Mouse (Mus musculus) forebrain, embryonic 14.5 days (tissue): ENCODE measurements around the gene Thsd4. TPM values are rescaled to one million over a fixed set of nuclear protein-coding genes. Genes with fewer than 3 reads are reported as not detected.

ENCODE experiments used
- ATAC-seq: fragments of 200-750 bp; cut with Nextera tagmentation; 2 replicates; pipeline ENCODE4 v1.8.0; 2017; ENCODE audit warnings: mild to moderate bottlenecking, moderate library complexity
- DNase-seq: peaks from one replicate; pipeline ENCODE4 v3.0.0-alpha.2; 2015; ENCODE audit warnings: low spot score
- H3K27ac ChIP-seq: fragments of 300-500 bp; sonication (generic); 2 replicates; pipeline ENCODE4 v1.5.1; 2014; ENCODE audit warnings: low read depth, mild to moderate bottlenecking, control low read depth, low read length, moderate library complexity
- H3K27me3 ChIP-seq: fragments of 300-500 bp; sonication (generic); replicated peaks from 2 replicates; pipeline ENCODE4 v1.6.1; 2014; ENCODE audit warnings: low read length, control low read depth, mixed read lengths; ENCODE audit not compliant: control insufficient read depth, insufficient read depth
- H3K36me3 ChIP-seq: fragments of 300-500 bp; sonication (generic); 2 replicates; pipeline ENCODE4 v1.6.1; 2014; ENCODE audit warnings: low read length, control low read depth; ENCODE audit not compliant: control insufficient read depth, insufficient read depth
- H3K4me1 ChIP-seq: fragments of 300-500 bp; sonication (generic); 2 replicates; pipeline ENCODE4 v1.6.1; 2014; ENCODE audit warnings: antibody characterized with exemption, low read length, control low read depth; ENCODE audit not compliant: control insufficient read depth, insufficient read depth
- H3K4me2 ChIP-seq: fragments of 300-500 bp; sonication (generic); 2 replicates; pipeline ENCODE4 v1.6.1; 2014; ENCODE audit warnings: mild to moderate bottlenecking, control low read depth, low read length
- H3K4me3 ChIP-seq: fragments of 300-500 bp; sonication (generic); 2 replicates; pipeline ENCODE4 v1.5.1; 2014; ENCODE audit warnings: low read depth, low read length, control low read depth
- H3K9ac ChIP-seq: fragments of 300-500 bp; sonication (generic); 2 replicates; pipeline ENCODE4 v1.6.1; 2014; ENCODE audit warnings: mild to moderate bottlenecking, low read length, control low read depth, moderate library complexity
- H3K9me3 ChIP-seq: fragments of 300-500 bp; sonication (generic); replicated peaks from 2 replicates; pipeline ENCODE4 v1.6.1; 2016; ENCODE audit warnings: low read length, control low read depth, mixed read lengths; ENCODE audit not compliant: control insufficient read depth
- WGBS: fragments of 180-500 bp; shearing (Covaris S2); extraction: QIAGEN DNeasy Blood & Tissue Kit; methylation state at CpG from one replicate; pipeline ENCODE4 v1.1.7; 2014; 5-methylcytosine and 5-hydroxymethylcytosine counted together
- polyA plus RNA-seq: library from polyadenylated mRNA; unstranded; fragments of >200 nt; fragmentation: Nextera tagmentation; extraction: Ambion mirVana; gene quantifications from 2 replicates; pipeline ENCODE4 v1.2.1, GENCODE M21; 2014

Thsd4 gene
- 3.4 and 4.9 TPM in 2 replicates for polyA plus RNA-seq

GRCm38 (mm10) chr9:60521806-60522264 lies at the start of gene Thsd4:
Gene Thsd4, minus strand, starts transcription at chr9:60522046.
- Histone ChIP-seq H3K4me2 (peak within 1 kb of the TSS; percentile 74), H3K27me3 (peaks cover 3% of the 10 kb centered on the region; the same call in 1 of the 2 replicates), H3K9me3 (no peaks in the 10 kb centered on the region), H3K36me3 (no peaks in the 10 kb centered on the region), H3K27ac (no peak within 1 kb of the TSS), H3K9ac (peak within 1 kb of the TSS; percentile 65), H3K4me3 (peak within 1 kb of the TSS; percentile 49), H3K4me1 (peaks cover 24% of the 10 kb centered on the region)
- WGBS, result under 1% methylated on average over 29 of the region's 51 CpGs
- DNase-seq, result peak; percentile 59
- peak; percentile 77 for ATAC-seq

- H3K9me3 ChIP-seq, result no peaks in the 10 kb centered on the region
- H3K36me3 ChIP-seq, result no peaks in the 10 kb centered on the region
- 92% methylated on average over 4 of the region's 4 CpGs for whole genome bisulfite sequencing
- no peaks in the 10 kb centered on the region for H3K4me1 ChIP-seq
- H3K9ac ChIP-seq, result no peak overlapping the region
- DNase-seq (no peak), ATAC-seq (no peak)
- H3K4me2 ChIP-seq, result no peak overlapping the region
- H3K27ac ChIP-seq, result no peak overlapping the region
- no peaks in the 10 kb centered on the region for H3K27me3 ChIP-seq
- H3K4me3 ChIP-seq, result no peak overlapping the region
Measured at GRCm38 (mm10) chr9:60571041-60571440, 49.2 kb upstream of the Thsd4 start.

GRCm38 (mm10) chr9:60569366-60569765 lies 47.5 kb upstream of the Thsd4 start:
- WGBS, result 80% methylated on average over 2 of the region's 2 CpGs
- DNase-seq (peak; percentile 19), ATAC-seq (no peak)
- H3K9me3 ChIP-seq, result no peaks in the 10 kb centered on the region
- no peaks in the 10 kb centered on the region for H3K4me1 ChIP-seq
- H3K4me2 ChIP-seq, result no peak overlapping the region
- H3K4me3 ChIP-seq, result no peak overlapping the region
- no peaks in the 10 kb centered on the region for H3K36me3 ChIP-seq
- H3K27ac ChIP-seq, result no peak overlapping the region
- no peaks in the 10 kb centered on the region for H3K27me3 ChIP-seq
- H3K9ac ChIP-seq, result no peak overlapping the region

- no peak overlapping the region for H3K4me3 ChIP-seq
- no peaks in the 10 kb centered on the region for H3K9me3 ChIP-seq
- H3K36me3 ChIP-seq, result no peaks in the 10 kb centered on the region
- no peak overlapping the region for H3K9ac ChIP-seq
- whole genome bisulfite sequencing, result 96% methylated on average over 7 of the region's 7 CpGs
- H3K4me1 ChIP-seq, result no peaks in the 10 kb centered on the region
- H3K27me3 ChIP-seq, result no peaks in the 10 kb centered on the region
- H3K4me2 ChIP-seq, result no peak overlapping the region
- ATAC-seq (no peak), DNase-seq (no peak)
- no peak overlapping the region for H3K27ac ChIP-seq
Measured at GRCm38 (mm10) chr9:60563809-60564208, 42.0 kb upstream of the Thsd4 start.

- ATAC-seq (no peak), DNase-seq (peak; percentile 21)
- Histone ChIP-seq H3K4me2 (no peak overlapping the region), H3K27me3 (no peaks in the 10 kb centered on the region), H3K9me3 (no peaks in the 10 kb centered on the region), H3K27ac (no peak overlapping the region), H3K4me3 (no peak overlapping the region), H3K36me3 (no peaks in the 10 kb centered on the region), H3K4me1 (no peaks in the 10 kb centered on the region), H3K9ac (no peak overlapping the region)
- WGBS, result 76% methylated on average over 20 of the region's 20 CpGs
Measured at GRCm38 (mm10) chr9:60562443-60563371, 40.9 kb upstream of the Thsd4 start.

- 70% methylated on average over 9 of the region's 9 CpGs for WGBS
- no peaks in the 10 kb centered on the region for H3K27me3 ChIP-seq
- no peak overlapping the region for H3K4me2 ChIP-seq
- H3K9me3 ChIP-seq, result no peaks in the 10 kb centered on the region
- H3K27ac ChIP-seq, result no peak overlapping the region
- H3K9ac ChIP-seq, result no peak overlapping the region
- H3K36me3 ChIP-seq, result no peaks in the 10 kb centered on the region
- ATAC-seq (no peak), DNase-seq (peak; percentile 52)
- H3K4me1 ChIP-seq, result no peaks in the 10 kb centered on the region
- H3K4me3 ChIP-seq, result no peak overlapping the region
Measured at GRCm38 (mm10) chr9:60561641-60562289, 39.9 kb upstream of the Thsd4 start.

GRCm38 (mm10) chr9:60558507-60558906 lies 36.7 kb upstream of the Thsd4 start:
- Histone ChIP-seq H3K36me3 (no peaks in the 10 kb centered on the region), H3K9ac (no peak overlapping the region), H3K4me2 (no peak overlapping the region), H3K27ac (no peak overlapping the region), H3K4me3 (no peak overlapping the region), H3K9me3 (no peaks in the 10 kb centered on the region), H3K4me1 (no peaks in the 10 kb centered on the region), H3K27me3 (no peaks in the 10 kb centered on the region)
- no peak for DNase-seq
- ATAC-seq, result no peak
- 89% methylated on average over 3 of the region's 3 CpGs for WGBS

- no peak overlapping the region for H3K4me2 ChIP-seq
- H3K27ac ChIP-seq, result no peak overlapping the region
- DNase-seq (no peak), ATAC-seq (no peak)
- H3K4me3 ChIP-seq, result no peak overlapping the region
- H3K4me1 ChIP-seq, result no peaks in the 10 kb centered on the region
- no peak overlapping the region for H3K9ac ChIP-seq
- 99% methylated on average over 4 of the region's 4 CpGs for WGBS
- no peaks in the 10 kb centered on the region for H3K27me3 ChIP-seq
- H3K36me3 ChIP-seq, result no peaks in the 10 kb centered on the region
- H3K9me3 ChIP-seq, result no peaks in the 10 kb centered on the region
Measured at GRCm38 (mm10) chr9:60551238-60551637, 29.4 kb upstream of the Thsd4 start.

- Histone ChIP-seq H3K36me3 (no peaks in the 10 kb centered on the region), H3K9me3 (no peaks in the 10 kb centered on the region), H3K27ac (no peak overlapping the region), H3K4me1 (no peaks in the 10 kb centered on the region), H3K4me2 (no peak overlapping the region), H3K4me3 (no peak overlapping the region), H3K27me3 (no peaks in the 10 kb centered on the region), H3K9ac (no peak overlapping the region)
- WGBS, result 26% methylated on average over 4 of the region's 4 CpGs
- DNase-seq, result peak; percentile 70
- no peak for ATAC-seq
Measured at GRCm38 (mm10) chr9:60548182-60548581, 26.3 kb upstream of the Thsd4 start.
